Mouse (Mus musculus): ENCODE data around the gene Mapkap1. TPM values are rescaled to one million over a fixed set of nuclear protein-coding genes. Genes with fewer than 3 reads are reported as not detected.

The Mapkap1 gene
- total and polyA plus RNA-seq, 2 experiments from 2014 or later: 60.3 to 87.6 TPM

DNA sequence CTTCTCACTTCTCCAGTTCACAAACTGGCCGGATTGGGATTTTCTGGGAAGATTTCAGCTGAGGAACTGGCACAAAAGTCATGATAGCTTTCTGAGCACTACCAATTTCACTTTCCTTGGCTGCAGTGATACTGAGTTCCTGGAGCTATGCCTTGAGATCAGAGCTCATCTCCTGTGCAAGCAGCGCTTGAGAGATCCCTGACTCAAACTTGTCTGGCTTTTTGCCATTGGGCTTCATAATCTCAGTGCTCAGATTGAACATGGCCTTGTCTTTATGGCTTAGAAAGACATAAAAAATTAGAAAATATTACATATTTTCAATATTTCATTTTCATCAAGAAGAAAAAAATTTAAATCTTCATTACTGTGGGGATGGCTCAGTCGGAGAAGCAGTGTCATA lies 29.8 kb downstream of the Mapkap1 start:
- Histone ChIP-seq H3K27ac (ENCODE audit: low read depth) (no peak overlapping the region), H3K27me3 (ENCODE audit: control insufficient read depth, insufficient read depth, low read length) (no peaks in the 10 kb centered on the region), H3K9me3 (replicated peaks; ENCODE audit: control insufficient read depth, low read length) (no peaks in the 10 kb centered on the region), H3K4me2 (ENCODE audit: low read depth, low read length) (no peak overlapping the region), H3K36me3 (replicated peaks; ENCODE audit: control insufficient read depth, insufficient read depth, low read length) (peaks cover 31% of the 10 kb centered on the region), H3K9ac (replicated peaks; ENCODE audit: low read depth, low read length) (no peak overlapping the region), H3K4me3 (ENCODE audit: low read depth, low read length) (no peak overlapping the region), H3K4me1 (ENCODE audit: control insufficient read depth, insufficient read depth) (no peaks in the 10 kb centered on the region)
- whole genome bisulfite sequencing: 85% methylated on average over 3 of the region's 3 CpGs
- DNase-seq (ENCODE audit: low spot score): no peak
- no peak for ATAC-seq (ENCODE audit: insufficient read depth, low read depth)
- no peak for TF ChIP-seq EP300 (IDR thresholded peaks at IDR 0.05; ENCODE audit: low read depth)
- no peak for TF ChIP-seq CTCF (IDR thresholded peaks at IDR 0.05; ENCODE audit: low read depth)

DNA sequence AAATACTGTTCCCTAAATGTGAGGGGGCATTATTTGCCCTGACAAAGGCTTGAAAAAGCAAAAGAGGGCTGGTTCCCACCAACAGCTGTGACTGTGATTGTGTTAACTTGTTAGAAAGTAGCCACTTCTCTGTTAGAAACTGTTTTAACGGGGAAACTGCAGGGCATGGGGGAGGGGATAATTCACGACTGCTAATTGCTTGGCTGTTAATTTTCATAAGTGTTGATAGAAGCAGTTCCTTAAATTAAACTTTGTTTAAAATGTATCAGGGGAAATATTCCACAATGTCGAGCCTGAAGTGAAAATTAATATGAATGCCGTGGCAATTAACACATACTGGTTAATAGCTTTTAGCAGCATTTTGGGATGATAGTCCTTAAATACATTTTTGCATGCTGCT lies 42.2 kb downstream of the Mapkap1 start:
- Histone ChIP-seq H3K9me3 (replicated peaks; ENCODE audit: control insufficient read depth, low read length) (no peaks in the 10 kb centered on the region), H3K27me3 (ENCODE audit: control insufficient read depth, insufficient read depth, low read length) (no peaks in the 10 kb centered on the region), H3K27ac (ENCODE audit: low read depth) (no peak overlapping the region), H3K9ac (replicated peaks; ENCODE audit: low read depth, low read length) (no peak overlapping the region), H3K4me1 (ENCODE audit: control insufficient read depth, insufficient read depth) (no peaks in the 10 kb centered on the region), H3K4me2 (ENCODE audit: low read depth, low read length) (no peak overlapping the region), H3K36me3 (replicated peaks; ENCODE audit: control insufficient read depth, insufficient read depth, low read length) (peaks cover 18% of the 10 kb centered on the region), H3K4me3 (ENCODE audit: low read depth, low read length) (no peak overlapping the region)
- DNase-seq (ENCODE audit: low spot score): no peak
- WGBS: 75% methylated on average over 4 of the region's 4 CpGs
- TF ChIP-seq CTCF (IDR thresholded peaks at IDR 0.05; ENCODE audit: low read depth) (no peak), EP300 (IDR thresholded peaks at IDR 0.05; ENCODE audit: low read depth) (no peak)
- ATAC-seq (ENCODE audit: insufficient read depth, low read depth): no peak

DNA sequence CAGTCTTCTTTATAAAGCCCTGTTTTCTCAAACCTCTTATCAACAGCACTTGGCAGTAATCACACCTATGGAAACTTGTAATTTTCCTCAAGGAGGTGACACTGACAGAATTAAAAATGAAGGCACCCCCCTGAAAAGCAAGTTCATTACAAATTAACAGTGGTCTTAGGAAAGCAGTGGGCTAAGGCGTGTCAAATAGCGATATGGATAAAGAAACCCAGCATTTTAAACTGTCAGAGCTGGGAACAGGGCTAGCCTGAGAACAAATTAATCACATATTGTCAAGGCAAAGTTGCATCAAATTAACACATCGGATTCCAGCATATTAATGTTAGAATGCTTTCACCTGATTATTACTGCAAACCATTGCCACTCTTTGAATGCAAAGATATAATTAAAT lies 55.9 kb downstream of the Mapkap1 start:
- no peaks in the 10 kb centered on the region for H3K27me3 ChIP-seq (ENCODE audit: control insufficient read depth, insufficient read depth, low read length)
- H3K36me3 ChIP-seq (replicated peaks; ENCODE audit: control insufficient read depth, insufficient read depth, low read length): 0 out of 2 replicates have a peak, but pooled peaks cover 3% of the 10 kb centered on the region
- no peaks in the 10 kb centered on the region for H3K4me1 ChIP-seq (ENCODE audit: control insufficient read depth, insufficient read depth)
- DNase-seq (ENCODE audit: low spot score) (no peak), ATAC-seq (ENCODE audit: insufficient read depth, low read depth) (no peak)
- TF ChIP-seq CTCF (IDR thresholded peaks at IDR 0.05; ENCODE audit: low read depth) (no peak), EP300 (IDR thresholded peaks at IDR 0.05; ENCODE audit: low read depth) (no peak)
- H3K9ac ChIP-seq (replicated peaks; ENCODE audit: low read depth, low read length): no peak overlapping the region
- no peak overlapping the region for H3K27ac ChIP-seq (ENCODE audit: low read depth)
- H3K4me2 ChIP-seq (ENCODE audit: low read depth, low read length): no peak overlapping the region
- H3K4me3 ChIP-seq (ENCODE audit: low read depth, low read length): no peak overlapping the region
- H3K9me3 ChIP-seq (replicated peaks; ENCODE audit: control insufficient read depth, low read length): no peaks in the 10 kb centered on the region
- WGBS: 85% methylated on average over 3 of the region's 3 CpGs

DNA sequence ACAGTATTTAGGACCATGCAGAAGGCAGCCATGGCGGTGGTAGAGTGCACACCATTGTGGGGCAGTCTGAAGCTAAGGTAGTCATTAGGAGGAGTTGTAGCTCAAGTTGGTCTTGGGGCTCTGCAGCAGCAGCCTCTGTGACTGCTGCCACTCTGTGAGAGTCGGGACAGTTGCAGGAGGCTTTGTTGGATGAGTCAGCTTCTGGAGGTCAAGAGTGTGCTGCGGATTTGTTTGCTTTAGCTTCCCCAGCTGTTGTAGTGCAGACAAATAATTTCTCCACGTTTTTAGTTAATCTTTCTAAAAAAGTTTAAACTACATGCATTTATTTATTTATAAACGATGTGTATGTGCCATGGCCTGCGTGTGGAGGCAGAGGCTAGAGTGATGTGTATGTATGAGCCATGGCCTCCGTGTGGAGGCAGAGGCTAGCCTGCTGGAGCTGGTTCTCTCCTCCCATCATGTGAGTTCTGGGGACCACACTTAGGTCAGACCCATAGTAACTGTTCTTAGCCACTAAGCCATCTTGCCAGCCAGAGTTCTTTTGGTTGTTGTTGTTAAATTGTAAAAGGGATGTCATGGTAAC lies 62.1 kb downstream of the Mapkap1 start:
- TF ChIP-seq CTCF (IDR thresholded peaks at IDR 0.05; ENCODE audit: low read depth) (no peak), EP300 (IDR thresholded peaks at IDR 0.05; ENCODE audit: low read depth) (no peak)
- H3K27ac ChIP-seq (ENCODE audit: low read depth): no peak overlapping the region
- DNase-seq (ENCODE audit: low spot score) (no peak), ATAC-seq (ENCODE audit: insufficient read depth, low read depth) (no peak)
- WGBS: 60% methylated on average over 7 of the region's 7 CpGs
- no peaks in the 10 kb centered on the region for H3K4me1 ChIP-seq (ENCODE audit: control insufficient read depth, insufficient read depth)
- no peaks in the 10 kb centered on the region for H3K27me3 ChIP-seq (ENCODE audit: control insufficient read depth, insufficient read depth, low read length)
- no peak overlapping the region for H3K9ac ChIP-seq (replicated peaks; ENCODE audit: low read depth, low read length)
- no peak overlapping the region for H3K4me3 ChIP-seq (ENCODE audit: low read depth, low read length)
- no peaks in the 10 kb centered on the region for H3K36me3 ChIP-seq (replicated peaks; ENCODE audit: control insufficient read depth, insufficient read depth, low read length)
- H3K4me2 ChIP-seq (ENCODE audit: low read depth, low read length): no peak overlapping the region
- no peaks in the 10 kb centered on the region for H3K9me3 ChIP-seq (replicated peaks; ENCODE audit: control insufficient read depth, low read length)

DNA sequence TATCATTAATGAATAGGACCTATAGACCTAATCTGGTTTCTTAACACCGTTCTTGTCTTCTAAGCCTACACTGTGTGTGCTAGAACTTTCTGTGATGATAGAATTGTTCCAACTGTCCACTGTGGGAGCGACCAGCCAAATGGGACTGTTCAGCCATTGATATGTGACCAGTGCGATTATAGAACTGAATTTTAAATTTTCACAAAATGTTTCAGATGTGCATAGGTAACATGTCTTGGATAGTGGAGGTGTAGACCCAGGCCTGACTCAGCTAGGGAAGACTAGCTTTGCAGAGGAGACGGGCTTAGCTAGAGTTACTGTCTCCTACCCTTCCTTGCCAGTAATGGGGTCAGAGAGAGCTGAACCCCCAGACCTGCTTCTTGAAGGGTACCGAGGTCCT lies 62.8 kb downstream of the Mapkap1 start:
- Histone ChIP-seq H3K4me2 (ENCODE audit: low read depth, low read length) (no peak overlapping the region), H3K27ac (ENCODE audit: low read depth) (no peak overlapping the region), H3K27me3 (ENCODE audit: control insufficient read depth, insufficient read depth, low read length) (no peaks in the 10 kb centered on the region), H3K4me3 (ENCODE audit: low read depth, low read length) (no peak overlapping the region), H3K9me3 (replicated peaks; ENCODE audit: control insufficient read depth, low read length) (no peaks in the 10 kb centered on the region), H3K36me3 (replicated peaks; ENCODE audit: control insufficient read depth, insufficient read depth, low read length) (no peaks in the 10 kb centered on the region), H3K9ac (replicated peaks; ENCODE audit: low read depth, low read length) (no peak overlapping the region), H3K4me1 (ENCODE audit: control insufficient read depth, insufficient read depth) (no peaks in the 10 kb centered on the region)
- 94% methylated on average over 5 of the region's 5 CpGs for WGBS
- no peak for ATAC-seq (ENCODE audit: insufficient read depth, low read depth)
- TF ChIP-seq CTCF (IDR thresholded peaks at IDR 0.05; ENCODE audit: low read depth) (no peak), EP300 (IDR thresholded peaks at IDR 0.05; ENCODE audit: low read depth) (no peak)
- DNase-seq (ENCODE audit: low spot score): no peak

DNA sequence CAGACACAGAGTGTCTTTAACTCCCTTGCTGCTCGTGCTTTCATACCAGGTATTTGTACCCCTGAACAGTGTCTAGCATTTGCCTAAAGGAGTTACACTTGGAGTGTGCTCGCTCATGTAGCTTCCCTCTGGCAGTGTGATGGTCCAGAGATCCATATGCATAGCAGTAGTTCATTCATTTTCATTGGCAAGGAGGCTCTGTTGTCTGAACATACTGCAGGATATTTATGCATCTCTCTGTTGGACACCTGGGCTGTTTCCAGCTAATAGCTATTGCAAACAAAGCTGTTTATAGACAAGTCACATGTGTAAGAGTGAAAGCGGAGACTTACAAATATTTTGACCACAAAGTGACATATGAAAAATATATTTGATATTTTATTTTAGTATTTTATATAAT lies 67.2 kb downstream of the Mapkap1 start:
- TF ChIP-seq CTCF (IDR thresholded peaks at IDR 0.05; ENCODE audit: low read depth) (no peak), EP300 (IDR thresholded peaks at IDR 0.05; ENCODE audit: low read depth) (no peak)
- Histone ChIP-seq H3K36me3 (replicated peaks; ENCODE audit: control insufficient read depth, insufficient read depth, low read length) (no peaks in the 10 kb centered on the region), H3K27ac (ENCODE audit: low read depth) (no peak overlapping the region), H3K4me1 (ENCODE audit: control insufficient read depth, insufficient read depth) (no peaks in the 10 kb centered on the region), H3K4me3 (ENCODE audit: low read depth, low read length) (no peak overlapping the region), H3K9me3 (replicated peaks; ENCODE audit: control insufficient read depth, low read length) (no peaks in the 10 kb centered on the region), H3K9ac (replicated peaks; ENCODE audit: low read depth, low read length) (no peak overlapping the region), H3K27me3 (ENCODE audit: control insufficient read depth, insufficient read depth, low read length) (no peaks in the 10 kb centered on the region), H3K4me2 (ENCODE audit: low read depth, low read length) (no peak overlapping the region)
- ATAC-seq (ENCODE audit: insufficient read depth, low read depth): no peak
- WGBS: 80% methylated on average over 3 of the region's 3 CpGs
- no peak for DNase-seq (ENCODE audit: low spot score)
